8 mouse cellular contexts compared by ENCODE assay signal in genomic region chr17:44778141-44778540, GRCm38 (mm10). TPM values are rescaled to one million over a fixed set of nuclear protein-coding genes. Genes with fewer than 3 reads are reported as not detected.
DNase-seq lines count a peak whose midpoint lies in the region; ATAC-seq lines count a peak whose summit lies in the region.

No protein-coding gene starts in this region.

- H3K9me3 ChIP-seq in heart, embryonic 16.5 days (replicated peaks; ENCODE audit: control insufficient read depth, low read length) = no peaks in the 10 kb centered on the region; the same call in 1 of the 2 replicates
- H3K9me3 ChIP-seq in hindbrain, embryonic 14.5 days (ENCODE audit: control insufficient read depth, low read length) = no peaks in the 10 kb centered on the region
- no peaks in the 10 kb centered on the region for H3K9me3 ChIP-seq in midbrain, embryonic 15.5 days

- intact Hi-C loops in heart, postnatal 14 days (cut with DNase I) = loop anchor here (5.0 kb wide), 1 partner anchor 41 kb away; no protein-coding TSS in a partner anchor
- intact Hi-C loops in gastrocnemius, postnatal 14 days (cut with DNase I; ENCODE audit: low total_unique reads) = no loop called here

- no peak overlapping the region for H3K9ac ChIP-seq in heart, embryonic 16.5 days (ENCODE audit: low read length)
- peak overlapping the region; percentile 98; the same call in 1 of the 2 replicates for H3K9ac ChIP-seq in hindbrain, embryonic 14.5 days
- H3K9ac ChIP-seq in midbrain, embryonic 15.5 days = no peak overlapping the region

- peak overlapping the region; percentile 77 for H3K4me2 ChIP-seq in heart, embryonic 16.5 days (ENCODE audit: low read depth, low read length)
- peak overlapping the region; percentile 70 for H3K4me2 ChIP-seq in hindbrain, embryonic 14.5 days (replicated peaks)
- peak overlapping the region; percentile 71 for H3K4me2 ChIP-seq in midbrain, embryonic 15.5 days

- DNase-seq in heart, postnatal 14 days = no peak
- DNase-seq in adipocyte (ENCODE audit: low spot score) = peak; percentile 21
- no peak for DNase-seq in hindbrain, embryonic 14.5 days (ENCODE audit: low spot score)
- no peak for DNase-seq in embryo, embryonic 9.5 days (ENCODE audit: extremely low spot score)
- DNase-seq in gastrocnemius, postnatal 14 days = no peak
- DNase-seq in layer of hippocampus, postnatal 36 days = no peak

- WGBS in heart, embryonic 16.5 days = 74% methylated on average over 5 of the region's 5 CpGs
- whole genome bisulfite sequencing in hindbrain, embryonic 14.5 days = 63% methylated on average over 5 of the region's 5 CpGs
- 63% methylated on average over 5 of the region's 5 CpGs for WGBS in midbrain, embryonic 15.5 days

- no peak for ATAC-seq in heart, embryonic 16.5 days (replicated peaks; ENCODE audit: extremely low read depth, insufficient read depth, low FRiP score)
- no peak for ATAC-seq in hindbrain, embryonic 14.5 days (ENCODE audit: low FRiP score)
- no peak for ATAC-seq in midbrain, embryonic 15.5 days (replicated peaks)

- H3K4me1 ChIP-seq in heart, embryonic 16.5 days (ENCODE audit: control insufficient read depth, insufficient read depth, low read length) = no peaks in the 10 kb centered on the region; the same call in 1 of the 2 replicates
- peaks cover 6% of the 10 kb centered on the region; the same call in 1 of the 2 replicates for H3K4me1 ChIP-seq in hindbrain, embryonic 14.5 days (replicated peaks; ENCODE audit: control insufficient read depth, insufficient read depth, low read length)
- peaks cover 5% of the 10 kb centered on the region; the same call in 1 of the 2 replicates for H3K4me1 ChIP-seq in midbrain, embryonic 15.5 days

- H3K4me3 ChIP-seq in heart, embryonic 16.5 days (ENCODE audit: low read length) = no peak overlapping the region
- peak overlapping the region; percentile 89 for H3K4me3 ChIP-seq in hindbrain, embryonic 14.5 days (replicated peaks; ENCODE audit: low read length)
- H3K4me3 ChIP-seq in midbrain, embryonic 15.5 days = peak overlapping the region; percentile 97

- no peak overlapping the region for H3K27ac ChIP-seq in heart, embryonic 16.5 days (ENCODE audit: low read length)
- H3K27ac ChIP-seq in hindbrain, embryonic 14.5 days = no peak overlapping the region
- H3K27ac ChIP-seq in midbrain, embryonic 15.5 days = no peak overlapping the region

- no peaks in the 10 kb centered on the region for H3K36me3 ChIP-seq in heart, embryonic 16.5 days (ENCODE audit: control insufficient read depth, insufficient read depth)
- no peaks in the 10 kb centered on the region for H3K36me3 ChIP-seq in hindbrain, embryonic 14.5 days (replicated peaks; ENCODE audit: control insufficient read depth, insufficient read depth)
- no peaks in the 10 kb centered on the region for H3K36me3 ChIP-seq in midbrain, embryonic 15.5 days (replicated peaks)

- H3K27me3 ChIP-seq in heart, embryonic 16.5 days (ENCODE audit: control insufficient read depth, insufficient read depth, low read length) = no peaks in the 10 kb centered on the region
- no peaks in the 10 kb centered on the region for H3K27me3 ChIP-seq in hindbrain, embryonic 14.5 days (ENCODE audit: control insufficient read depth, insufficient read depth, low read length)
- H3K27me3 ChIP-seq in midbrain, embryonic 15.5 days (replicated peaks) = no peaks in the 10 kb centered on the region

RNA-seq across cellular contexts. Expression of gene Supt3, which starts 1.2 kb away (rescaled TPM):
- polyA plus RNA-seq in heart, embryonic 16.5 days (2015; fragmentation: Nextera tagmentation; extraction: Ambion mirVana) = 21.1 and 24.3 TPM in 2 replicates
- 10 to 100 TPM; 10.7 to 11.1 TPM for total RNA-seq in heart, postnatal 14 days (2021)
- polyA plus RNA-seq in hindbrain, embryonic 14.5 days (2014; fragmentation: Nextera tagmentation; extraction: Ambion mirVana) = 26.1 and 26.2 TPM in 2 replicates
- polyA plus RNA-seq in midbrain, embryonic 15.5 days (2015; fragmentation: Nextera tagmentation; extraction: Ambion mirVana) = 20.3 and 21.5 TPM in 2 replicates
- total RNA-seq in gastrocnemius, postnatal 14 days (2021) = 1 to 10 TPM; 7.6 to 8.1 TPM
- total RNA-seq in layer of hippocampus, postnatal 36 days (2021) = 10 to 100 TPM; 15.9 to 17.2 TPM

RNA-seq across cellular contexts. Expression of gene Runx2, which starts 36.5 kb away (rescaled TPM):
- polyA plus RNA-seq in heart, embryonic 16.5 days (2015; fragmentation: Nextera tagmentation; extraction: Ambion mirVana) = 0.21 and 0.25 TPM in 2 replicates
- under 1 TPM; 0.45 to 0.71 TPM for total RNA-seq in heart, postnatal 14 days (2021)
- polyA plus RNA-seq in hindbrain, embryonic 14.5 days (2014; fragmentation: Nextera tagmentation; extraction: Ambion mirVana) = 0.52 and 0.53 TPM in 2 replicates
- polyA plus RNA-seq in midbrain, embryonic 15.5 days (2015; fragmentation: Nextera tagmentation; extraction: Ambion mirVana) = 0.38 and 0.39 TPM in 2 replicates
- total RNA-seq in gastrocnemius, postnatal 14 days (2021) = under 1 TPM; 0.25 to 0.38 TPM
- total RNA-seq in layer of hippocampus, postnatal 36 days (2021) = 10 to 100 TPM; 13.2 to 18.0 TPM

Comparison
In these comparisons a context has a peak if more than half of its experiments do, and no peak if none do; other contexts are left out.
1. RNA of gene Runx2, which starts 36.5 kb away (total RNA-seq): 13.2 to 18.0 TPM in layer of hippocampus, postnatal 36 days; 0.45 to 0.71 TPM in heart, postnatal 14 days and 0.25 to 0.38 TPM in gastrocnemius, postnatal 14 days; every median in the first group is over 4 times any median in the second.
2. Peak in every context shown above with its lines, with median percentiles within 50 percentile points of each other: H3K4me2 ChIP-seq.